ENCODE assay signal across 8 mouse cellular contexts in the genomic region with DNA sequence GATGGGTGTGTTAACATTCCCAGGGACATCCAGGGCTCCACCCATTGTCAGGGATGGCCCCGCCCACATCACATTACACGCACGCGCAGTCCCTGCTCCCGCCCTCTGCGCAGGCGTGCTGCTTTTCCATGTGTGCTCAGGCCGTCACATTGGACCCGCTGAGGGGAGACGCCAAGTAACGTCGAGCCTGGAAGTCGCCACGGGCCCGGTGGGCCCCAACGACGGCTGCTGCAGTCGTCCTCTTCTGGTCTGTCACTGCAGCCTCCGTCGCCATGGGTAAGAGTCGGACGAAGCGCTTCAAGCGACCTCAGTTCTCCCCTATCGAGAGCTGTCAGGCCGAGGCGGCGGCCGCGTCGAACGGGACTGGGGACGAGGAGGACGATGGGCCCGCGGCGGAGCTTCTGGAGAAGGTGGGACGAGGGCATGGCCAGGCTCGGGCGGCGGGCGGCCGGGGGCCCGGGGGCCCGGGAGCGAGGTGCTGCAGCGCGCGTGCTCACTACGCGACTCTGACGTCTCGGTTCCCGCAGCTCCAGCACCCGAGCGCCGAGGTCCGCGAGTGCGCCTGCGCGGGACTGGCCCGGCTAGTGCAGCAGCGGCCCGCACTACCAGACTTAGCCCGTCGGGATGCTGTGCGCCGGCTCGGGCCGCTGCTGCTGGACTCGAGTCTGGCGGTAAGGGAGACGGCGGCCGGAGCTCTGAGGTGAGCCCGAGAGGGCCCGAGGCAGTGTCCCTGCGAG. TPM values are rescaled to one million over a fixed set of nuclear protein-coding genes. Genes with fewer than 3 reads are reported as not detected.
DNase-seq lines count a peak whose midpoint lies in the region; ATAC-seq lines count a peak whose summit lies in the region.

Gene Heatr3 (plus strand): TSS at position 108 of the 737 bp plus-strand sequence.

- peak; percentile 98 for ATAC-seq in forebrain, embryonic 11.5 days (replicated peaks; ENCODE audit: low FRiP score)
- peak; percentile 98 for ATAC-seq in heart, embryonic 16.5 days (replicated peaks; ENCODE audit: extremely low read depth, insufficient read depth, low FRiP score)
- peak; percentile 97 for ATAC-seq in liver, embryonic 15.5 days (ENCODE audit: insufficient read depth)
- ATAC-seq in neural tube, embryonic 12.5 days (ENCODE audit: low FRiP score, low read depth) = peak; percentile 98

- peaks cover 4% of the 10 kb centered on the region; the same call in 1 of the 2 replicates for H3K36me3 ChIP-seq in forebrain, embryonic 11.5 days (ENCODE audit: control insufficient read depth, insufficient read depth, low read length)
- peaks cover 31% of the 10 kb centered on the region for H3K36me3 ChIP-seq in heart, embryonic 16.5 days (ENCODE audit: control insufficient read depth, insufficient read depth)
- H3K36me3 ChIP-seq in liver, embryonic 15.5 days (replicated peaks) = peaks cover 58% of the 10 kb centered on the region
- H3K36me3 ChIP-seq in neural tube, embryonic 12.5 days = peaks cover 41% of the 10 kb centered on the region

- H3K4me3 ChIP-seq in forebrain, embryonic 11.5 days (ENCODE audit: low read depth, low read length) = peak within 1 kb of the TSS; percentile 86
- peak within 1 kb of the TSS; percentile 93 for H3K4me3 ChIP-seq in heart, embryonic 16.5 days (ENCODE audit: low read length)
- H3K4me3 ChIP-seq in liver, embryonic 15.5 days (replicated peaks) = peak within 1 kb of the TSS; percentile 67
- peak within 1 kb of the TSS; percentile 90 for H3K4me3 ChIP-seq in neural tube, embryonic 12.5 days

- H3K9me3 ChIP-seq in forebrain, embryonic 11.5 days (ENCODE audit: control insufficient read depth, low read length) = no peaks in the 10 kb centered on the region
- H3K9me3 ChIP-seq in heart, embryonic 16.5 days (replicated peaks; ENCODE audit: control insufficient read depth, low read length) = no peaks in the 10 kb centered on the region
- no peaks in the 10 kb centered on the region for H3K9me3 ChIP-seq in liver, embryonic 15.5 days (replicated peaks)
- H3K9me3 ChIP-seq in neural tube, embryonic 12.5 days = no peaks in the 10 kb centered on the region

- under 1% methylated on average over 79 of the region's 79 CpGs for WGBS in forebrain, embryonic 11.5 days
- under 1% methylated on average over 79 of the region's 79 CpGs for WGBS in heart, embryonic 16.5 days
- under 1% methylated on average over 79 of the region's 79 CpGs for WGBS in liver, embryonic 15.5 days (ENCODE audit: insufficient replicate concordance)
- under 1% methylated on average over 79 of the region's 79 CpGs for WGBS in neural tube, embryonic 12.5 days

- H3K4me1 ChIP-seq in forebrain, embryonic 11.5 days (replicated peaks; ENCODE audit: control insufficient read depth, insufficient read depth, low read length) = no peaks in the 10 kb centered on the region
- peaks cover 7% of the 10 kb centered on the region for H3K4me1 ChIP-seq in heart, embryonic 16.5 days (ENCODE audit: control insufficient read depth, insufficient read depth, low read length)
- peaks cover 23% of the 10 kb centered on the region for H3K4me1 ChIP-seq in liver, embryonic 15.5 days (replicated peaks)
- H3K4me1 ChIP-seq in neural tube, embryonic 12.5 days = peaks cover 16% of the 10 kb centered on the region; the same call in 1 of the 2 replicates

- DNase-seq in CD8-positive naive resting alpha-beta T cell, adult 2 months (ENCODE audit: low read depth in 2 of 2, low spot score in 2 of 2) = peak; percentile 70 to 76
- peak; percentile 81 for DNase-seq in c-Kit-positive CD71-negative TER-119-negative erythroid progenitor cells, embryonic 14.5 days (ENCODE audit: low read depth)
- peak; percentile 97 for DNase-seq in forebrain, embryonic 11.5 days (ENCODE audit: low spot score)
- DNase-seq in kidney, postnatal 36 days = peak; percentile 94 to 97
- peak; percentile 92 for DNase-seq in telencephalon, adult 2 months (ENCODE audit: low read depth, low spot score)

- H3K9ac ChIP-seq in forebrain, embryonic 11.5 days (ENCODE audit: low read length) = peak within 1 kb of the TSS; percentile 82
- peak within 1 kb of the TSS; percentile 93 for H3K9ac ChIP-seq in heart, embryonic 16.5 days (ENCODE audit: low read length)
- peak within 1 kb of the TSS; percentile 57 for H3K9ac ChIP-seq in liver, embryonic 15.5 days
- peak within 1 kb of the TSS; percentile 71 for H3K9ac ChIP-seq in neural tube, embryonic 12.5 days

- peak within 1 kb of the TSS; percentile 68 for H3K27ac ChIP-seq in forebrain, embryonic 11.5 days (ENCODE audit: low read depth, low read length)
- peak within 1 kb of the TSS; percentile 95 for H3K27ac ChIP-seq in heart, embryonic 16.5 days (ENCODE audit: low read length)
- H3K27ac ChIP-seq in liver, embryonic 15.5 days (replicated peaks) = peak within 1 kb of the TSS; percentile 76
- peak within 1 kb of the TSS; percentile 89 for H3K27ac ChIP-seq in neural tube, embryonic 12.5 days

- H3K27me3 ChIP-seq in forebrain, embryonic 11.5 days (ENCODE audit: control insufficient read depth, insufficient read depth, low read length) = no peaks in the 10 kb centered on the region
- H3K27me3 ChIP-seq in heart, embryonic 16.5 days (ENCODE audit: control insufficient read depth, insufficient read depth, low read length) = no peaks in the 10 kb centered on the region
- no peaks in the 10 kb centered on the region for H3K27me3 ChIP-seq in liver, embryonic 15.5 days
- H3K27me3 ChIP-seq in neural tube, embryonic 12.5 days (replicated peaks) = no peaks in the 10 kb centered on the region

- peak within 1 kb of the TSS; percentile 84 for H3K4me2 ChIP-seq in forebrain, embryonic 11.5 days (ENCODE audit: low read depth, low read length, severe bottlenecking)
- H3K4me2 ChIP-seq in heart, embryonic 16.5 days (ENCODE audit: low read depth, low read length) = peak within 1 kb of the TSS; percentile 90
- H3K4me2 ChIP-seq in liver, embryonic 15.5 days = peak within 1 kb of the TSS; percentile 94
- H3K4me2 ChIP-seq in neural tube, embryonic 12.5 days (replicated peaks) = peak within 1 kb of the TSS; percentile 70

RNA-seq across cellular contexts. Expression of gene Heatr3, which starts in this region (rescaled TPM):
- 50.8 and 53.2 TPM in 2 replicates for polyA plus RNA-seq in forebrain, embryonic 11.5 days (2014; fragmentation: Nextera tagmentation; extraction: Ambion mirVana)
- 27.8 and 32.8 TPM in 2 replicates for polyA plus RNA-seq in heart, embryonic 16.5 days (2015; fragmentation: Nextera tagmentation; extraction: Ambion mirVana)
- 19.2 and 21.3 TPM in 2 replicates for polyA plus RNA-seq in liver, embryonic 15.5 days (2015; fragmentation: Nextera tagmentation; extraction: Ambion mirVana)
- 43.8 and 46.6 TPM in 2 replicates for polyA plus RNA-seq in neural tube, embryonic 12.5 days (2016; fragmentation: Nextera tagmentation; extraction: Ambion mirVana)

Comparison
In these comparisons a context has a peak if more than half of its experiments do, and no peak if none do; other contexts are left out.
1. Peak in every context shown above with its lines: DNase-seq, ATAC-seq, H3K4me3 ChIP-seq and H3K27ac ChIP-seq.